Mouse (Mus musculus) central nervous system, embryonic 14 days (tissue): ENCODE measurements around the gene Cdc42ep5. TPM values are rescaled to one million over a fixed set of nuclear protein-coding genes. Genes with fewer than 3 reads are reported as not detected.

Source experiments
- polyA plus RNA-seq: library from polyadenylated mRNA; depleted of rRNA; stranded (reverse); fragments of >200 nt; gene quantifications from 2 replicates; pipeline ENCODE4 v1.2.3, GENCODE M21; 2012; rRNA removed

Cdc42ep5 gene
- 8.3 and 19.8 TPM in 2 replicates for polyA plus RNA-seq

GRCm38 (mm10) chr7:4164090-4164910 is at the start of gene Cdc42ep5:
Gene Cdc42ep5 (minus strand): TSS chr7:4164860.

GRCm38 (mm10) chr7:4150059-4150541 is 14.6 kb downstream of the Cdc42ep5 start, which contains the start of gene Leng9:
Gene Leng9 (minus strand): TSS chr7:4150374.

GRCm38 (mm10) chr7:4136771-4137531 is 27.7 kb downstream of the Cdc42ep5 start, which contains the start of gene Leng8:
Gene Leng8 (plus strand): TSS chr7:4137039.

GRCm38 (mm10) chr7:4119344-4119902 is 45.2 kb downstream of the Cdc42ep5 start, which contains the start of gene Ttyh1:
Gene Ttyh1 (plus strand): TSS chr7:4119408.

Other genes with a start within 250 kb of the Cdc42ep5 start
- gene Lilra6, start 249.4 kb downstream of the Cdc42ep5 start, polyA plus RNA-seq = 0.01 and 0.08 TPM in 2 replicates
- 2.7 and 4.0 TPM in 2 replicates for gene Lair1, start 101.7 kb downstream of the Cdc42ep5 start, polyA plus RNA-seq
- 170 and 219 TPM in 2 replicates for gene Ttyh1, start 45.5 kb downstream of the Cdc42ep5 start, polyA plus RNA-seq
- 525 and 530 TPM in 2 replicates for gene Leng8, start 27.8 kb downstream of the Cdc42ep5 start, polyA plus RNA-seq
- 4.4 and 4.5 TPM in 2 replicates for gene Leng9, start 14.5 kb downstream of the Cdc42ep5 start, polyA plus RNA-seq
- 0.02 TPM in 1 of 2 replicates, not detected in the other for gene Lilra5, start 72.9 kb upstream of the Cdc42ep5 start, polyA plus RNA-seq
- not detected in 2 replicates for gene Ncr1, start 172.9 kb upstream of the Cdc42ep5 start, polyA plus RNA-seq
- 0.03 and 0.07 TPM in 2 replicates for gene Gp6, start 232.9 kb upstream of the Cdc42ep5 start, polyA plus RNA-seq